Mouse (Mus musculus) adrenal gland, adult (tissue): ENCODE results near the gene Vcan.
A peak's percentile ranks its signal among the peaks of the same experiment; 100 is the strongest.

Experiments
- DNase-seq, 2 experiments: peaks; one replicate each; pipeline ENCODE4 v3.0.0; 2022 to 2023; ENCODE audit warnings: low spot score in 1 of 2; ENCODE audit not compliant: inconsistent age in 2 of 2

Vcan gene

GRCm38 (mm10) chr13:89726492-89726891 lies 15.8 kb downstream of the Vcan start:
- DNase-seq, result no peak

GRCm38 (mm10) chr13:89720497-89720896 lies 21.8 kb downstream of the Vcan start:
- DNase-seq, result peak in 1 of 2 experiments; percentile 50

- DNase-seq, result peak in 1 of 2 experiments; percentile 35
Measured at GRCm38 (mm10) chr13:89709497-89710201, 32.7 kb downstream of the Vcan start.

- DNase-seq, result no peak
Measured at GRCm38 (mm10) chr13:89708151-89708927, 34.0 kb downstream of the Vcan start.

- no peak for DNase-seq
Measured at GRCm38 (mm10) chr13:89702395-89702794, 39.9 kb downstream of the Vcan start.

- no peak for DNase-seq
Measured at GRCm38 (mm10) chr13:89699998-89700555, 42.2 kb downstream of the Vcan start.

GRCm38 (mm10) chr13:89692597-89692996 lies 49.7 kb downstream of the Vcan start:
- DNase-seq, result no peak

- no peak for DNase-seq
Measured at GRCm38 (mm10) chr13:89683490-89683889, 58.8 kb downstream of the Vcan start.

- no peak for DNase-seq
Measured at GRCm38 (mm10) chr13:89682254-89682653, 60.1 kb downstream of the Vcan start.

GRCm38 (mm10) chr13:89679756-89680155 lies 62.6 kb downstream of the Vcan start:
- peak; percentile 35 to 82 for DNase-seq

- no peak for DNase-seq
Measured at GRCm38 (mm10) chr13:89670505-89670904, 71.8 kb downstream of the Vcan start.

- no peak for DNase-seq
Measured at GRCm38 (mm10) chr13:89668981-89669880, 73.1 kb downstream of the Vcan start.

- DNase-seq, result peak in 1 of 2 experiments; percentile 62
Measured at GRCm38 (mm10) chr13:89668069-89668468, 74.2 kb downstream of the Vcan start.

GRCm38 (mm10) chr13:89661688-89662087 lies 80.6 kb downstream of the Vcan start:
- DNase-seq, result no peak

- no peak for DNase-seq
Measured at GRCm38 (mm10) chr13:89657046-89657445, 85.3 kb downstream of the Vcan start.

GRCm38 (mm10) chr13:89653279-89653678 lies 89.0 kb downstream of the Vcan start:
- DNase-seq, result no peak

GRCm38 (mm10) chr13:89652773-89653172 lies 89.5 kb downstream of the Vcan start:
- DNase-seq, result no peak

GRCm38 (mm10) chr13:89645589-89645988 lies 96.7 kb downstream of the Vcan start:
- DNase-seq, result no peak

GRCm38 (mm10) chr13:89637012-89637411 lies 105.3 kb downstream of the Vcan start:
- DNase-seq, result no peak

- DNase-seq, result peak in 1 of 2 experiments; percentile 80
Measured at GRCm38 (mm10) chr13:89634137-89634683, 108.1 kb downstream of the Vcan start.

GRCm38 (mm10) chr13:89619064-89619463 lies 123.2 kb downstream of the Vcan start:
- peak in 1 of 2 experiments; percentile 33 for DNase-seq
